Mouse (Mus musculus): ENCODE data around the gene Rab3gap2. TPM values are rescaled to one million over a fixed set of nuclear protein-coding genes. Genes with fewer than 3 reads are reported as not detected.
A peak's percentile ranks its signal among the peaks of the same experiment; 100 is the strongest.

Rab3gap2 gene
- 10 to 100 TPM; 64.9 to 67.7 TPM for total RNA-seq (2021)
- long read RNA-seq, full-length matches to known transcripts: 57 of 82 reads
- long read RNA-seq, partial matches to known transcripts: 14 of 82 reads
- long read RNA-seq, other reads (novel, unspliced or antisense): 11 of 82 reads

DNA sequence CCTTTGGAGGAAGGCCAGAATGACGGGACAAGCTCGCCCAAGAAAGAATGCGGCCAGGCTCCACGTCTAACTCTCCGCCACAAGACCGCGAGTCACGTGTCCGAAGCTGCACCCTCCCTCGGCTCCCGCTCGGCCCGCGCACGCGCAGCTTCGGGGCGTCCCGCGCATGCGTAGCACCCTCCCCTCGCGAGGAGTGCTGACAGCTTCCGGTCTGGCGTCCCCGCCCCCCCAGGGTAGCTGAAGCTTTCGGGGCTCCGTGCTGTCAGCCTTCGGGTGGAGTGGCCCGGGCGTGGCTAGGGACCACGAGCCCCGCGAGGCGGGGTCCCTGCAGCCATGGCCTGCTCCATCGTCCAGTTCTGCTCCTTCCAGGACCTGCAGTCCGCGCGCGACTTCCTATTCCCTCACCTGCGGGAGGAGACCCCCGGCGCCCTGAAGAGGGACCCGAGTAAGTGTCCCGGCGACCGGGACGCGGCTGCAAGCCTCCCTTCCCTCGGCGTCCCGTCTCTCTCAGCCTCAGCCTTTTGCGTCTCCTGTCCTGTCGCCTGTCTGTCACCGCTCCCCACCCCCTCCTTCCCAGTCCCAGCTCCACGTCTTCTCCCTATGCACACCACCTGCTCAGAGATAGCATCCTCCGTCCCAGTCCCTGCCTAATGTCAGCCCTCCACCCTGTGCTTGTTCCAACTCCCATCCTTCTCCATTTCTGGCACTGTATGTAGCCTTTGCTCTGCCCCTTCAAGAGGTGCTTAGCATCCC is at the start of gene Rab3gap2:
Gene Rab3gap2, plus strand, starts transcription at position 209 of the 753 bp plus-strand sequence.
- peak; percentile 99 for DNase-seq (ENCODE audit: low spot score in 2 of 2)

DNA sequence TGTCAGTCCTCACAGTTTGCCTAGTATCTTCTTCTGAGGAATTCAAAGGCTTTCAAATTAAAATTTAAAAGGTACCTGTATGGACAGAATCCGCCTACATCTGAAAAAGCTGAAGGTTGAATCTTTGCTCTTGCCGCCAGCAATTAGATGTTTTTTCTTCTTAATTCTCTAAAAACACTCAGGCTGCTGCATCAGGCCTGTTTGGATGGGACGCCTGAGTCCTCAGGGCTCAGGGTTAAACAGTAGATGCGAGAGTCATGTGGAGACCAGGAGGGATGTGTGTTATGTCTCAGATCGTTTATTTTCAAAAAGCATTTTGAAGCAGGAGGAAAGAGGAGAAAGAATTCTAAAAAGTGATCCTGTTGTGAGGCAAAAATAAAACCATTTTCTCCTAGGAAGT is 30.3 kb upstream of the Rab3gap2 start:
- no peak for DNase-seq (ENCODE audit: low spot score in 2 of 2)

DNA sequence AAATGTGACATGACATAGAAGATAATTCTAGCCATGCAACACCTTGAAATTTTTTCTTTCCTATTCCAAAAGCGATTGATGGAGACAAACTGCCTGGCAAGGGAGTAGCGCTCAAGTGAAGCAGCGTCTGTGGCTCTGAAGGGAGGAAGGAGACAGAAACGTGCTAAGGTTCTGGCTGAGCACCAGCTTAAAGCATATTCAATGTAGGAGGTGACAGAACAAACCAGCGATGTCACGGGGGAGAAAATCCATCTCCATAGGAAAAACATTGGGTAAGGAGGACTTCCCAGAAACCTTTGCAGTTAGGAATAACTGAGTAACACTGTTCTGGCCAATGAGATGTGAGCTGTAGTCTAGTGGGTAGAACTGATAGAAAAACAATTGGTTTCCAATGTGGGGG is 26.1 kb upstream of the Rab3gap2 start:
- peak in 1 of 2 experiments; percentile 23 for DNase-seq (ENCODE audit: low spot score in 2 of 2)

DNA sequence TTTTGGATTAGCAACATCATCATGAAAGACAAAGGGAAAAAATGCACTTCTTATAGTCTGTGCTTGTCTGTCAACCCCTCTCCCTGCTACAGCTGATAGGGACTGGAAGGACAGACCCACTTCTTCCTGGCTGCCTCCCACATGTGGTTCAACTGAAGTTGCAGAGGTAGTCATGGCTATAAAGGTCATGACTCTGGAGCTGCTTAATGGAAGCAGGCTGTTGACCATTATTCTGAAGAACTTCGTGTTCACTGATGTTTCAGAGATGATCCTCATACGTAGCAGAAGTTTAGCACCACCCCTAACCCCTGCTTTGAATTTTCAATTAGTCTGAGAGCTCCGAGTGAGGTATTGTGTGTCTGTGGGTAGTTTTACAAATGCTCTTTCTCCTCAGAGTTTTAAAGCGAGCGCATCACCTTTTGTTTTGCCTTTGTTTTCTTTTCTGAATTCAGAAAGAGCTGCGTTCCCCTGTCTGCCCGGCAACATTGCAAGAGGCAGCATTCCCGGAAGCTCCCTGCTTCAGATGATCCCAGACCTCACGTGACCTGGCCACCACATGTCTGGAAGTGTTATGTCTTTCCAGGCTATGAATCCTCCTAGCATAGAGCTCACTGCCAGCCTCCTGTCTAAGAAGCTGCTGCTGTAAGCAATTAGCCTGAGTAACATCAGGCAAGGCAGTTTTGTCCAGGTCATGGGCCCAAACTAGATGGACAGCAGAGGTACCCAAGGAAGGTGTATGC is 20.2 kb upstream of the Rab3gap2 start:
- no peak for DNase-seq (ENCODE audit: low spot score in 2 of 2)

DNA sequence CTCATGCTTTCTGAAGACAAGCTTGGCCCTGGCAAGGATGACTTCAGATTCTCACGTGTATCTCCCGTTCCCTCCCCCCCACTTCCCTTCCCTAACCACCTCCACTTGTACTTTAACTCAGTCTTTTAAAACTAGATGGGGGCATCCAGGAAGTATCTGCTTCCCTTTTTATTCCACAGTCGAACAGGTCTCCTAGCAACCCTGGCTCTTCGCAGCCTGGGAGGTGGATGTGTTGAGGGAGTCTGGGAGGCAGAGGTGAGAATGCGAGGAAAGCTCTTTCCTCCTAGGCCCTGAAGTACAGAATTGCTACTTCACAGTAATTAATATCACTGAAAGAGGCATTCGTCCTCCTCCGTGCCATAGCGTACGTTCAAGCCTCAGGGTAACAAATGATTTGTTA is 18.4 kb upstream of the Rab3gap2 start:
- DNase-seq (ENCODE audit: low spot score in 2 of 2): peak; percentile 26 to 34

DNA sequence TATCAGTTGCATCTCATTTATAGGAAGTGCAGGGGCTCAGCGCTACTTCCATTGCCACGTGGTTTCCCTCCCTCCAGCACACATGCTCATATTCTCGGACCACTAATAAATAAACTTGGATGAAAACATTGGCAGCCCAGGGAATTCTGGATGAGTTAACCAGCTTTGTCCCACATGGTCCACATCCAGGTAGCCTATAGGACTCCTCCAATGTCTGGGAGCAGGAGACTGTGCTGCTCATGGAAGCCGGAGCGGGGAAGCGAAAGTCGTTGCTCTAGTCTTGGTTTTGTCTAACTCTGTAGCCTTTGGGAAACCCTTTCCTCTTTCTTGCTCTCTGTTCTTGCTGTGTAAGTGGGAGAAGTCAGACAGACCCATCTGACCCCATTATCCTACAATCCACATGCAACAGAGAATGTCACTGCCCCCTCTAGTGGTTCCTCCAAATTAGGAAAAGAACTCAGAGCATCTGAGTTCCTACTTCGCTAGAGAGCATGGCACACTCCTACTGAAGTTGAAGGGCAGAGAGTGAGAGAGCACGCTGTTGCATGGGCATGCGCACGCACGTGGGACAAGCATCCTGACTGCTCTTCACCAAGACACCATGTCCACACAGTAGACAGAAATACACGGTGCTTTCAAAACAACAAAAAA is 16.7 kb upstream of the Rab3gap2 start:
- DNase-seq (ENCODE audit: low spot score in 2 of 2): peak in 1 of 2 experiments; percentile 75

DNA sequence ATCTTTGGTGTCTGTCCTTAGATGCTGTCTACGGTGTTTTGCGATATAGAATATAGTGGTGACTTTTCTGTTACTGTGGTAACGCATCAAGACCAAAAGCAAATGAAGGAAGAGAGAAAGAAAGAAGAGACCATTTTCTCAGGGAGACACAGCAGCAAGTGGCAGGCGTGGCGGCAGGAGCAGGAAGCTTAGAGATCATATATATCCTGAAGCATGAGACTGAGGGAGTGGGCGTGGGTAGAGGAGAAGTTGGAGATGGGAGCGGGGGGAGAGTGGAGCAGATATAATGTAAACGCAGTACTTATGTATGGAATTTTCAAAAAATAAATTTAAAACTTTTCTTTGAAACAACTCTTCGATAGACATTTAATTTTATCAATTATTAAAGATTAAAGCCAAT is 14.0 kb upstream of the Rab3gap2 start:
- no peak for DNase-seq (ENCODE audit: low spot score in 2 of 2)

DNA sequence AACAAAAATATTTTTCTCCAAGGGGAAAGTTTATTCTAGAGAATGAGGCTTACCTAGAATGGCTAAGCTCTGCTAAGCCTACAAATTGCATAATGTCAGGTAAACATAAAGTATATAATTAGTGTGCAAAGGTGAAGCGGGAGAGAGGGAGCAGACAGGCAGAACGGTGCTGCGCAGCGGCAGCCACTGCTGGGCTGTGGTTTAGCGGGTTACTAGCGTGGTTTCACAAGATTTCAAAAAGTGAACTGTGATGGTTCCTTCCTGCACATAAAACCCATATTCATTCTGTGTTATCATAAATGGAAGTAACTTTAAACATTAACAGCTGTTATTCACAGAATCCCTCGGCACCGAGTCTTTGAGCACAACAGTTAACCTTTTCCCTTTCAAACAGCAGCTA is 11.8 kb upstream of the Rab3gap2 start:
- DNase-seq (ENCODE audit: low spot score in 2 of 2): no peak

DNA sequence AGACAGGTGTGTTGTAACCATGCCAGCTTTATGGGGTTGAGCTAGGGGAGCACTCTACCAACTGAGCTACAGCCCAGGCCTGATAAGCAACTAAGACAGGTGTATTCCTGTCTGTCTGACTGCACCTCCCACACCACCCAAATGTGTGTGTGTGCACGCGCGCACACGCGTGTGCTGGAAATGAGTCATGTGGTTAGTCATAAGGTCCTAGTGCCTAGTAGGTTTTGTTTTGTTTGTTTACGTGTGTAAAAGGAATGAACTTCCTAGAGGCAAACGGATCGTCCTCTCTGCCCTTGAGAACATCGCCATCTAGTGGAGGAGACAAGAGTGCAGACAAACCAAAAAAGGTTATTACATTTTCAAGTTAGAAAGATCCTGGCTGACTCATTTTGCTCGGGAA is 10.4 kb upstream of the Rab3gap2 start:
- DNase-seq (ENCODE audit: low spot score in 2 of 2): peak in 1 of 2 experiments; percentile 66

DNA sequence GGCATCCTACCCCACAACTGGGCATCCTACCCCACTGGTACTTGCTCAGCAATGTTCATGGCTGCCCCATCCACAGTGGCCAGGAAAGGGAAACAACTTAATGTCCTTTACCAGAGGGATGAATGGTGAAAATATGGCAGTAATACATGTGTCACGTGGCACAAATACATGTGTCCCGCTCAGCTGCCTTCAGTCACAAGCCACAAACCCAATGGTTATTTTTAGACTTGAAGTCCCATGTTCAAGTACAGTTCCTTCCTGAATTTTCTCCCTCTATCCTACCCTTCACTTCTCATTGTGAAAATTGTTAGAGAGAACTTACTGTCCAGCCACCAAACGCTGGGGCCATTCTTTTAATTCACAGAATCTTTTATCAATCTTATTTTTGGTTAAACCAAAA is 7.6 kb upstream of the Rab3gap2 start:
- DNase-seq (ENCODE audit: low spot score in 2 of 2): no peak

DNA sequence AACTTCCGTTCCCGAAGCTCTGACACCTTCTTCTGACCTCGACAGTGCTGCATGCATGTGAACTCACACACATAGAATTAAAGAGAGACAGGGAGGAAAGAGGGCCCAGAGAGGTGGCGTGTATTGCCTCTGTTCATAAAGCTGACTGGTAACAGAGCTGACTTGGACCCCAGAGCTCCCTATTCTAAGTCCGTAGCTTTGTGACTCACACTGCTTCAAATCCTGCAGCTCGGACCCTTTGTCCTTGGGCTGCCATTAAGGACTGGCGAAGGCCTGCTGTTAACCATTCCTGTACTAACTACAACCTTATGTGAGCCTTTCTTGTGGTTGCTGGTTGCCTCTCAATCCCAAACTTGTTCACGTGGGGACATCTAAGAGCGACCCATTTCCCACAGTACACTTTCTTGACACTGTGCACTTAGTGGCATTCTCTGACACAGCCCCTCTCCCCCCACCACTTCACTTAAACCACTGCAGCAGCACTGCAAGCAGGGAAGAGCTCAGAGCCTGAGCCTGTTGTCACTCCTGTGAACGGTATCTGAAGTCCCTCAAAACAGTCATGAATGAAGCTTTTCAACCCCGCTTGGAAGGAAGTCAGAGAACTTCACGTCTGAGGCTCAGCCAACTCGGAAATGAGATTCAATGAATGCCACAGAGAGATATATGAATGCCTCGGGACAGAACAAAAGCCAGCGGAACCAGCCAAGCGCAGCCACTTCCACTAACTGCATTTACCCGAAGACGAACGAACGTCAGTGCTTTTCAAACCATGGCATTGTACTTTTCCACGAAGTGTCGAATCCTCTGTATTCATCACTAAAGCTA is 3.1 kb upstream of the Rab3gap2 start:
- no peak for DNase-seq (ENCODE audit: low spot score in 2 of 2)

DNA sequence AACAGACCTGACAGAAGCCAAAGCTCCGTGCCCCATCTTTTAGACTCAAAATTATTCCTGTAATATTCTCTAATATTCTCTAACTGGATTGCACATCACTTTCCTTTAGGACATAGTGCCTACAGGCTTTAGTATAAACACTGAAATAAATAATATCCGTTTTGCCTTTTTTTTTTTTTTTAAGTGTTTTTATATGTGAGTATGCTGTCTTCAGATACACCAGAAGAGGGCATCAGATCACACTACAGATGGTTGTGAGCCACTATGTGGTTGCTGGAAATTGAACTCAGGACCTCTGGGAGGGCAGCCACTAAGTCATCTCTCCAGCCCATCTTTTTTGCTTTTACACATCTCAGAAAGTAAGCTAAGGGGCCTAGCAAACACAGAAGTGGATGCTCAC is 1.9 kb upstream of the Rab3gap2 start:
- no peak for DNase-seq (ENCODE audit: low spot score in 2 of 2)

DNA sequence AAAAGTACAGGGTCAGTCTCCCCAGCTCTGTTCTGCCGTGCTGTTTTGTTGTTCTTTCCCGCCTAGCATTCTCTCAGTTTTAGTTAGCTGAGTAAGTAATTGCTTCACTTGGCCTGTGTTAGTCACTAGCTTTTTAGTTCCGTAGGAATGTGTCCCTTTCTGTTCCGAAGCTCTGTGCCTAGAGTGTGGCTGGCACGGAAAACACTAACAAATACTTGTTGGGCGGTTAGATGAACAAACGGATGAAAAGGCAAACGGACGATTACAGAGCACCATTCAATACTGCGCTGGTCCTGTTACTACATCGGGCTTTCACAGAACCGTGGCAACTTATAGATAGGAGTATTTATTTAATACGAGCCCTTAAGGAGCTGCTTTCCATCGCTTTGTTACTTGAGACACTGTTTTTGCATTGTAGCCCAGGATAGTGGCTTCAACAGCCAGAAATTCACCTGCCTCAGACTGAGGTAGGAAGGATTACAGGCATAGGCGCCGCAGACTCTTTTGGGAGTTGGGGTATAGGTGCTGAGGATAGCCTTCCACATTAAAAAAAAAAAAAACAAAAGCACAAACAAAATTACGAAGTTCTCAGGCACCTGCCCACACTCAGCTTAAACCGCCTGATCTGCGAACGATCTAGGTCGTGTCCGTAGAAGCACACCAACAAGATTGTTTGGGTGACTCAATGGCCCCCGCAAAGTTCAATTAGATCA is 565 bp upstream of the Rab3gap2 start:
- DNase-seq (ENCODE audit: low spot score in 2 of 2): peak; percentile 11 to 39

DNA sequence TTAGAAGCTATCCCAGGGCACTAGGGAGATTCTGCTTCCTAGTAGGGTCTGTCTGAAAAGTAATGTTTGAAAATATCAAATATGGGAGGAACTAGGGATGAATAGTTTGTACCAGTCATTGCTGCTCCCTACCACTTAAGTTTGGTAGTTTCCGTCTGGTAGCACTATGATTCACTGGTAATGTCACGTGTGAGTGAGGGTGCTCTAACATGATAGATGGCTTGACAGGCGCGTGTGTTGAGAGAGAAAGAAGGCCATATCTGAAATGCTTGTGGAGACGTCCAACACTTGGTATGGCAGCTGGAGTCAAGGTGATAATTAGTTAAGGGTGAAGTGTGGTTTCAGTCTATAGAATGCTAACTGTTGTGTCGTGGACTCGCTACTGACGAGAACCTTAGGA is 1.2 kb downstream of the Rab3gap2 start:
- peak in 1 of 2 experiments; percentile 22 for DNase-seq (ENCODE audit: low spot score in 2 of 2)

DNA sequence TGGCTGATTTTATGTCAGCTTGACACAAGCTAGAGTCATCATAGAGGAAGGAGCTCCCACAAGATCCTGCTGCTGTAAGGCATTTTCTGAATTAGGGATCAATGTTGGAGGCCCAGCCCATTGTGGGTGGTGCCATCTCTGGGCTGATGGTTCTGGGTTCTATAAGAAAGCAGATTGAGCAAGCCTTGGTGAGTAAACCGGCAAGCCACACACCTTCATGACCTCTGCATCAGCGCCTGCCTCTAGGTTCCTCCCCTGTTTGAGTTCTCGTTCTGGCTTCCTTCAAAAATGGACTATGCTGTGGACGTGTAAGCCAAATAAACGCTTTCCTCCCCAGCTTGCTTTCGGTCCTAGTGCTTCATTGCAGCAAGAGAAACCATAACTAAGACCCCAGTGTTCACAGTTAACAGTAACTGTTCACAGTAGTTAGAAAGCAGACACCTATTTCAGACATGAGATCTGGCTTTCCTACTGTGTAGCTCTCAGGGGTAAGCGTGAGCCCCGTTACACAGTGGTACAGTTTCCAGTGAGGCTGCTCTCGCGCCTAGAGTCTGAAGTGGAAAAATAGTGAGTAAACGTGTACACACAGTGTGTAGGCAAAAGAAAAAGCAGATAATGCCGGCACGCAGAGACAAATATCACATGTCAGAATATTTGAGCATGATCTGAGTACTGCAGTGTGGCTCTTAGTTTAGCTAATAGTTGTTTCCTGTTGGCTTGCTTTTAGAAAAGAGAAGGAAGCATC is 4.1 kb downstream of the Rab3gap2 start:
- no peak for DNase-seq (ENCODE audit: low spot score in 2 of 2)

DNA sequence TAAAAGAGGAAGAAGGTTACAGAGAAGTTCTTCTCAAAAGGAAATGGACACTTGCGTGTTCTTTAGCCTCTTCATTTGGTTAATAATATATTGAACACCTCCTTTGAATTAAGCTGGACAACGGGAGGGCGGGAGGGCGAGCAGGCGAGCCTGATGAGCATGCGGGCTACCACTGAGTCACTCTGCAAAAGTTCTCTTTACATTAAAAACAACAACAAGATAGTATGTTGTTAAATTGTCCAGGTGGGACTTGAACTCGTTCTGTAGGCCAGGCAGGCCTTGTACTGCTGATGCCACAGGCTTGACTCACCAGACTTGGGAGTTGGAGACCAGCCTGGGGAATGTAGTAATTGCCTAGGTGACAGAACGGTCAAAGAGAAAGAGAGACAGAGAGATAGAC is 4.8 kb downstream of the Rab3gap2 start:
- no peak for DNase-seq (ENCODE audit: low spot score in 2 of 2)

DNA sequence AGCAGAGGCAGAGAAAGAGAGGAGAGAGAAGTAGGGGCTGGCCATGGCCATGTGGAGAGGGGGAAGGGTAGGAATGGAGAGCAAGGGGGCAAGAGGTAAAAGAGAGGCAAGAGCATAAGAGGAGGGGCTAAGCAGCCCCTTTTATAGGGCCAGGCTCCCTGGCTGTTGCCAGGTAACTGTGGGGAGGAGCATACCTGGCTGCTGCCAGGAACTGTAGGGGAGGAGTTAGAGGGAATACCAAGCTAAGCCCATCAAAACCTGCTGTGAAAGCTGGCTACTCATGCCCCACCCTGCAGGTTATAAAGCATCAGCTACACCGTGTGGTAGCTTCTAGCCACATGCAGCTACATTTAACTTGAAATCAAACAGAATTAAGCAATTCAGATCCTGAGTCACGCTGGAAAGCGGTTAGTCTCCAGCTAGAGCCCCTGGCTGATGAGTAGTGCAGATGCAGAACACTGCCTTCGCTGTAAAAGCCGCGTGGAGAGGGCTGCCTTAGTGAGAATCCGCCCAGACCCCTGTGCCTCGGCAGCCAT is 5.8 kb downstream of the Rab3gap2 start:
- DNase-seq (ENCODE audit: low spot score in 2 of 2): no peak

DNA sequence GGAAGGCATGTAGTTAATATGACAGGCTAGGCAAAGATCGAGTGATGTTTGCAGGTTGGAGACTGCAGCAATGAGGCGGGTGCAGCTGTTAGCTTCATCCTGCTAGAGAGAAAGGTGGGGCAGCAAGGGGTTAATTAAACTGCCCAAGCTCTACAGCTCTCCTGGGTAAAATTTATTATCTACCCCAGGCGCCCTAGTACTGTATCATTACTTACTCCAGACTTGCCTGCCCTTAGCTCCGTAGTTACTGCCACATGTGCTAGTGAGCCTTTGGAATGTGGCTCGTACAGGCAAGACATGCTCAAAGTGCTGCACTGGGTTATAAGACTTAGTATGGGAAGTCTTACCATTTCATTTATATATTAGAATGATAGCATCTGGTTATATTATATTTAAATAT is 12.4 kb downstream of the Rab3gap2 start:
- no peak for DNase-seq (ENCODE audit: low spot score in 2 of 2)

DNA sequence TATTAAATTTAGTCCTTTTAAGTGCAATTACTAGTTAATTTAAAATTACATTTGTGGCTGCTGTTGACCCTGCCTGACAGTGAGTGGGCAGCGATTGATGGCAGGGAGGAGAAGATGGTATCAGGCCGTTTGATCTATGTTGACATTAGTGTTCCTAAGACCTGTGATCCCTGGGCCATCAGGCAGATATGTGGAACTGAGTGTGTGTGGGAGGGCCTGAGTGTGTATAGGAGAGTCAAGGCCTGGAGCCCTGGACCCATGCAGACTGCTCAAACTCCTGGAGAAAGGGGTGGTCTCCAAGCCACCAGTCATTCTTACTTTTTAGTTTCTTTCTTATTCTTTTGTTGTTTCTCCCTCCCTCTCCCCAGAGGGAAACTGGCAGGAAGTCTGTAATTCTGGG is 12.8 kb downstream of the Rab3gap2 start:
- no peak for DNase-seq (ENCODE audit: low spot score in 2 of 2)

Data from layer of hippocampus, adult 18-20 months (tissue).